Mouse (Mus musculus) megakaryocyte-erythroid progenitor cell, adult 5-6 weeks (primary cell): ENCODE measurements around the gene Scly. TPM values are rescaled to one million over a fixed set of nuclear protein-coding genes. Genes with fewer than 3 reads are reported as not detected.

Experiments used
- ATAC-seq: replicated peaks from 2 replicates; pipeline ENCODE4 v1.8.0; 2016; ENCODE audit warnings: mild to moderate bottlenecking, inconsistent platforms; ENCODE audit not compliant: severe bottlenecking, poor library complexity, low FRiP score, low TSS enrichment
- total RNA-seq, 2 experiments: library from RNA; stranded (forward) in 1 of 2; stranded (reverse) in 1 of 2; fragments of 200-1000, 215-1000 nt in 1 of 2; fragments of >200 nt in 1 of 2; fragmentation: Nextera tagmentation in 1 of 2; gene quantifications; 2 replicates each; pipeline ENCODE4 v1.2.3; 2014 to 2017

Gene Scly
- total RNA-seq, 2 experiments from 2014 or later: 40.4 to 65.3 TPM

DNA sequence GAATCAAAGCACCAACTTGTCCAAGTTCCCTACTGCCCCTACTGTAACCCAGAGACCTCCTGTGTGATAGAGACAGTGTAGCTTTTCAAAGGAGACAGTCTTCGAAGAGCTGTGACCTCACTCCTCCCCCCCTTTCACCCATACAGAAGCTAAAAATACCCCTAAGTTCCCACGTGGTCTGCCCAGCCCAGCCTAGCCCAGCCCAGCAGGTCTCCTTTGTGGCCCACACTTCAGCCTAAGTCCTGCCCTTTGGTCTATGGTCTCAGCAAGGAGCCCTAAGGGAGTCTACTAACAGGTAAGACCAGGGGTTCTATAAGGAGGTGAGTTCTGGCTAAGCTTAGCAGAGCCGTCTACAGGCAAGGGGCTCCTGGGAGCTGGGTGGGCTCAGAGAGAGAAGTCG is 52.7 kb downstream of the Scly start, which contains the start of gene Klhl30:
Gene Klhl30 (plus strand): TSS at position 176 of the 400 bp plus-strand sequence.
- ATAC-seq: no peak

DNA sequence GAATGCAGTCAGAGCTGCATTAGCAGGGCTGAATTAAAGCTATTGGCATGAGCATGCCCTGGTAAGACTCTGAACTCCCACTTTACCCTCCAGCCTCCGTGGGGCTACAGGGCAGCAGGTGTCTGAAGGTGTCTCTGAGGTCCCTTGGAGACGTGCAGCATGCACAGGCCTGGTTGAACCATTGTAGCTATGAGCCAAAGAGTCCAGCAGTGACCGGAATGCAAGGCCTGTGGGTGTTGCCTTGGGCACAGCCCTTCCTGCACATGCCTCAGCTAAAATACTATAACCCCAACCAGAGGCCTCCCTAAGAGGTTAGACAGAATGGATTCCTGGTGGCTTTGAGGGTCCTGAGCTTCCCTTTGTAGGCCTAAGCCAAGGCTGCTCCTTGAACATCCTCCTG is 53.1 kb downstream of the Scly start:
- ATAC-seq: no peak

DNA sequence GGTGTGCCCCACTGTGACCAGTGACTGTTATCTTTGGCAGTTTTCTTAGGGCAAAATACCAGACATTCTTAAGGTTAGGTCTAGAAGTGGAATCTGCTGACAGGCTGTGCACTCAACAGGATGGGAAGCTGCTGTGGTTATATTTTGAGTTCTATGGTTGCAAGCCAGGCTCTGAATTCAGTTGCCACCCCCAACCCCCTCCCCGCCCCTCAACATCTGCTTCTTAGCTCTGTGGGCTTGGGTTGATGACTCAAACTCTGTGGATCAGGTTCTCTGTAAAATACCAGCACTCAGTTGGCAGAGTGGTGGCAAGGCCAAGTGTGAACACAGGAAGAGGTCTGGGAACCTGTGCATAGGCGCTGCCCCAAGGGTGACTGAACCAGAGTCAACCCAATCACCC is 54.1 kb downstream of the Scly start:
- no peak for ATAC-seq

DNA sequence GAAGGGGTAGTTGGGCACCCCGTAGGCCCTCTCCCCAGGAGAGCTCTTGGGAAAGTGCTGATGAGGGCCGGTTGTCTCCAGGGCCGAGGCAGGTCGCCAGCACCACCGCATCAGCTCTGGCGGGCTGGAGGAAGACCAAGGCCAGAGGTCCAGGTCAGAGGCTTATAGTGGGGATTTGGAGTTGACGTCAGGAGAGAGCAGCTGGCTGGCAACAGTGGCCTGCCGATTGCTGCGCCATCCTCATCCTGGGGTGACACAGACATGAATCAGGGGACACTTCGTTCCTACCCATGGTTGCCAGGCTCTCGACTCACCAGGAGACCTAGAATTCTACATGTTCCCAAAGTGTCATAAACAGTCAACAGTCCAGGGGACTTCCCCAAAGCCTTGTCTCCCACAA is 58.0 kb downstream of the Scly start:
- no peak for ATAC-seq

DNA sequence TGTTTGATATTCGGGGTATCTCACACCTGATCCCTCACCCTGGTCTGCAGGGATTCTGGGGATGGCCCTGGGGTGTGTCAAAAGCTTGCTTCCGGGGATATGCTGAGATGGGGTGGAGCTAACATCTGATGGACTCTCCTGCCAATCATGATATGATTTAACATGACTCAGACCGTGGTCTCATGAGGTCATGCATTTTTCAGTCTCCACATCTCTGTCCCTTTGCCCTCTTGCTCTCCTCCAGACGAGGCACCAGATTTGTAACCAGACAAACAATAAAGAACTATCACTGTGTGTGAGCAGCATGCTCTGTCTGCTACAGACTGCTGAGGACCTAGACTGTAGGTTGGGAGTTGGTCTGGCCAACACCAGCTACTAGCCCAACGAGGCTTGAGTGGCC is 64.0 kb downstream of the Scly start:
- ATAC-seq: no peak

DNA sequence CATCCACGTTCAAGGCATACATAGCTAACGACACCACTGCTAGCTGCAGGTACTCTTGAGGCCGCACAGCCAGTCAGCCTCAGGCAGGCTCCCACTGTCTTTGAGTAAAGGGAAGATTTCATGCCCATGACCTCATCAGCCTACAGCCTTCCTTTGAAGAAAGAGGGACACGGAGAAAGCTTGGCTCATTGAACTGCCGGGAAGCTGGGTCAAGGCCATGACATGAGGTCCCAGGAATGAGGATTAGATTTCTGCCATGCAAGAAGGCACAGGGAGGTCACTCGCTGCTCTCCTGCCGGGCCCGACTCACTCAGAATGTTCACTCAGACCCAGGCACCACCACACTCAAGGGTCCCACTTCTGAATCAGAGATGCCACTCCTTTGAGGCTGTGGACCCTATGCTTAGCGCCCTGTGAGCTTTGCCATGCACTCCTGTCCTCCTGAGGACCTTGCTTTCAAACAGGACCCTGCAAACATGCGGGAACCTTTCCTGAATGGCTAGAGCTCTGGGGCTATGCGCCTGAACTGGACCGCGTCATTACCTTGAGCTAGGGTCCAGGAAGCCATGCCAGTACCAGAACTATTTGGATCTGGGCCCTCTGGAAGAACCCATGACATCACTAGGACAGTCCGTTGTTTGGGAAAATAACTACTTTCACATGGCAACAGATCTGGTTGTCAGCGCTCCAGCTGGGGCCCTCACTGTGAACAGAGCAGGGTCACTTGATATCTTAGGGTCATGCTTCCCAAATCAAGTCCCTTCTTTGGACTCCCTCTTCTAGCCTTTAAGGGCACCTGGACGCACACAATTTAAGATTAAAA is 66.9 kb downstream of the Scly start:
- no peak for ATAC-seq

DNA sequence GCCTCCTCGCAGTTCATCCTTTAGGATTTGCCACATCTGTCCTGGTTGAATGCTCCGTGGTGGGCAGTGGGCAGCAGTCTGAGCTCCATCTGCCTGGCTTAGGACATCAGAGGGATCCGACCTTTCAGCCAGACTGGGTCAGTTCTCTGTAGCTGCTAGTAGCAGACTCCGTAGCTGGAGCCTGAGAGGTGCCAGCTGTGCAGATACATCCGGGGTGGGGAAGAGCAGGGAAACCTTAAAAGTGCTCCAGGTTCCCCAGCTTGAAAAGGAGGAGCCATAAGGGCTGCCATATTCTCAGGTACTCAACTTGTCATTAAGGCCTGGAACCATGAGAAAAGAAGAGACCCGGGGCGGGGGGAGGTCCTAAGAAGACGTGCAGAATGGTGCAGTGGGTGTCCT is 67.7 kb downstream of the Scly start:
- ATAC-seq: no peak

DNA sequence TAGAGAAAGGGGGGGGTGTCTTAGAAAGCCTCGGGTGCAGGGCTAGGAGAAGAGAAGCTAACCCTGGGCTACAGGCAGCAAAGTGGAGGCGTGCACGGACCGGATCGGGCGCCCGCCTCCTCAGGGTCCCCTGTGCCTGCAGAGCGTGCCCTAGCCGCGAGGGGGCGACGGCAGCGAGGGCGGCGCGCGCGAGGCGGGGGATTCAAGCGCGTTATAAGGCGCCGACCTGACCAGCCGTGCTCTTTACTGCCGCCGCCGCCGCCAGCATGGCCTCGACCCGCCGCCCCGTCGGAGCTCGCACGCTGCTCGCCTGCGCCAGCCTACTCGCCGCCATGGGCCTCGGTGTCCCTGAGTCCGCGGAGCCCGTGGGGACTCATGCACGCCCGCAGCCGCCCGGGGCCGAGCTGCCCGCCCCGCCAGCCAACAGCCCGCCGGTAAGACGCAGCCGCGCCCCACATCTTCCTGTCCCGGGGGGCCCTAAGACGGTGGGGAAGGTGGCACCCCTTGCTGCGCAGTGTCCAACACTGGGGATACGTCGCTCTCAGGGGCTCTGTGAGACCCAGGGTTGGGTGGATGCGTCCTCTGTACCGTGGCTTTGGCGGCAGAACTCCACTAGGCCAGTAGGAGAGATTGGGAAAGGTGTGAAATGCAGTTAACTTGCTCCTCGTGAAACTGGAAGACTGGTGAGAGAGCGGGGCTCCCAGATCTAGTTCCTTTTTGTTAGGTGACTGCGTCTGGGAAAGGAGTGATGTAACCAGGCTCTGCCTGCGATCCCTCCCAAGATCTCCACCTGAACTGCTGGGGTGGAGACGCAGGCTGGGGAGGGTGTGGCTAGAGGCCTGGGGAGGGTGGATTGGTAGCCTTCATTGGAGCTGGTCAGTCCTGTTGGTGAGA is 68.3 kb downstream of the Scly start, which contains the start of gene Erfe:
Gene Erfe (plus strand): TSS at position 216 of the 894 bp plus-strand sequence.
- ATAC-seq: peak; percentile 71

DNA sequence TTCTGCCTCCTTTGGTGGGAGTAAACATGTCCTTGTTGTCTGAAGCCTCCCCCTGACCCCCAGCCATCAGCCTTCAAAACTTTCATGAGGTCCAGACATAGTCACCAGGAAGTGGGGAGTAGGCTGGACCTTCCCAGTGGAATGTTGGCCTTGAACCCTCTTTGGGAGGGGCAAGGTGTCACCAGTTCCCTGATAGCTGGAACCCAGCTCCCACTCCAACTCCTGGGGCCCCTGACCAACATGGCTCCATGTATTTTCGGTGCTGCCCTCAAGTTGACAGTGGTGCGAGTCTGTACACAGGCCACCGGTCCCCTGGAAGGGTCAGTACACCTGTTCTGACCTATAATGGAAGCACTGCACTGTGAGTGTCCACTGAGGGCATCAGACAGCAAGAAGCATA is 69.2 kb downstream of the Scly start:
- no peak for ATAC-seq

DNA sequence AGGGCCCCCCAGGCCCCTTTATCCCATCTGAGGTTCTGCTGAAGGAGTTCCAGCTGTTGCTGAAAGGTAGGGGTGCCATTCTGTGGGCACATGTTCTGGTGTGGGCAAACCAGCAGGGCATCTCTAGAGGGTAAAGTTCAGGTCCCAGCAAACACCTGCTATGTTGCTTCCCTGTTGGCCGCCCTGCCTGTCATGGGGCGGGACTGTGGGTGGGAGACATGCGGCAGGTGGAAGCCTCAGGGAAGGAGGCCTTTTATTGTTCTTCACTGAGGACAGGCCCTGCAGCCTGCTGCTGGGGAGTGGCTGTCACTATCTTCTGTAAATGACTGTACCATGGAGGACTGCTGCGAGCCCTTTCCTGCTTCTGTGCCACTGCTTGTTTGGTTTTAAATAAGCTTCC is 71.3 kb downstream of the Scly start:
- ATAC-seq: no peak

DNA sequence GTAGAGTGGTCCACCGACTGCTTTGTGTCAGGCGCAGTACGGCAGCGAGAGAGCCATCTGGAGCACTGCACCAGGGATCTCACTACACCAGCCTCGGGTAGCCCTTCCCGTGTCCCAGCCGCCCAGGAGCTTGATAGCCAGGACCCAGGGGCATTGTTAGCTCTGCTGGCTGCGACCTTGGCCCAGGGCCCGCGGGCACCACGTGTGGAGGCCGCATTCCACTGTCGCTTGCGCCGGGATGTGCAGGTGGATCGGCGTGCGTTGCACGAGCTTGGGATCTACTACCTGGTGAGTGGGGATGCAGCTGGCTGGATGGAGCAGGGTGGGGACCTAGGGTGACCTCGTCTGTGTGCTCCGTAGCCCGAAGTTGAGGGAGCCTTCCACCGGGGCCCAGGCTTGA is 71.9 kb downstream of the Scly start:
- no peak for ATAC-seq

Other genes starting within 250 kb of the Scly start
- gene Rbm44, start 153.2 kb upstream of the Scly start, total RNA-seq (2014; fragmentation: Nextera tagmentation): 3.8 and 9.0 TPM in 2 replicates
- gene Rbm44, start 153.2 kb upstream of the Scly start, total RNA-seq (2017): 5.6 and 11.7 TPM in 2 replicates
- gene Ramp1, start 118.5 kb upstream of the Scly start, total RNA-seq (2014; fragmentation: Nextera tagmentation): 18.7 and 24.7 TPM in 2 replicates
- 28.4 and 48.3 TPM in 2 replicates for gene Ramp1, start 118.5 kb upstream of the Scly start, total RNA-seq (2017)
- 69.5 and 73.1 TPM in 2 replicates for gene Ube2f, start 48.0 kb upstream of the Scly start, total RNA-seq (2014; fragmentation: Nextera tagmentation)
- gene Ube2f, start 48.0 kb upstream of the Scly start, total RNA-seq (2017): 44.1 and 62.4 TPM in 2 replicates
- 0.26 and 0.37 TPM in 2 replicates for gene Espnl, start 23.7 kb downstream of the Scly start, total RNA-seq (2014; fragmentation: Nextera tagmentation)
- gene Espnl, start 23.7 kb downstream of the Scly start, total RNA-seq (2017): 0.15 TPM in 1 of 2 replicates, not detected in the other
- gene Klhl30, start 52.7 kb downstream of the Scly start, total RNA-seq (2014; fragmentation: Nextera tagmentation): 0.20 TPM in 1 of 2 replicates, not detected in the other
- not detected in 2 replicates for gene Klhl30, start 52.7 kb downstream of the Scly start, total RNA-seq (2017)
- 2.0 and 2.3 TPM in 2 replicates for gene Erfe, start 68.1 kb downstream of the Scly start, total RNA-seq (2014; fragmentation: Nextera tagmentation)
- gene Erfe, start 68.1 kb downstream of the Scly start, total RNA-seq (2017): 0.04 and 0.42 TPM in 2 replicates
- 137 and 199 TPM in 2 replicates for gene Ilkap, start 100.5 kb downstream of the Scly start, total RNA-seq (2014; fragmentation: Nextera tagmentation)
- 163 and 170 TPM in 2 replicates for gene Ilkap, start 100.5 kb downstream of the Scly start, total RNA-seq (2017)
- gene Hes6, start 115.7 kb downstream of the Scly start, total RNA-seq (2014; fragmentation: Nextera tagmentation): 20.1 and 22.5 TPM in 2 replicates
- 13.8 and 17.3 TPM in 2 replicates for gene Hes6, start 115.7 kb downstream of the Scly start, total RNA-seq (2017)
- gene Per2, start 161.0 kb downstream of the Scly start, total RNA-seq (2014; fragmentation: Nextera tagmentation): 9.5 and 11.7 TPM in 2 replicates
- 3.3 and 4.2 TPM in 2 replicates for gene Per2, start 161.0 kb downstream of the Scly start, total RNA-seq (2017)
- 7.0 and 12.1 TPM in 2 replicates for gene Traf3ip1, start 196.3 kb downstream of the Scly start, total RNA-seq (2014; fragmentation: Nextera tagmentation)
- gene Traf3ip1, start 196.3 kb downstream of the Scly start, total RNA-seq (2017): 7.1 and 10.1 TPM in 2 replicates
- gene Asb1, start 242.2 kb downstream of the Scly start, total RNA-seq (2014; fragmentation: Nextera tagmentation): 10.9 and 11.9 TPM in 2 replicates
- 13.1 and 20.5 TPM in 2 replicates for gene Asb1, start 242.2 kb downstream of the Scly start, total RNA-seq (2017)